Mouse (Mus musculus): ENCODE results near the gene Gm17617. TPM values are rescaled to one million over a fixed set of nuclear protein-coding genes. Genes with fewer than 3 reads are reported as not detected.
"Not testable (repeated sequence)": the region's sequence is repeated elsewhere in the genome, so short reads cannot be mapped to it uniquely, and the experiment has no call there.

Gm17617 gene
- polyA plus RNA-seq, 1 experiment from 2014 or later: not detected

DNA sequence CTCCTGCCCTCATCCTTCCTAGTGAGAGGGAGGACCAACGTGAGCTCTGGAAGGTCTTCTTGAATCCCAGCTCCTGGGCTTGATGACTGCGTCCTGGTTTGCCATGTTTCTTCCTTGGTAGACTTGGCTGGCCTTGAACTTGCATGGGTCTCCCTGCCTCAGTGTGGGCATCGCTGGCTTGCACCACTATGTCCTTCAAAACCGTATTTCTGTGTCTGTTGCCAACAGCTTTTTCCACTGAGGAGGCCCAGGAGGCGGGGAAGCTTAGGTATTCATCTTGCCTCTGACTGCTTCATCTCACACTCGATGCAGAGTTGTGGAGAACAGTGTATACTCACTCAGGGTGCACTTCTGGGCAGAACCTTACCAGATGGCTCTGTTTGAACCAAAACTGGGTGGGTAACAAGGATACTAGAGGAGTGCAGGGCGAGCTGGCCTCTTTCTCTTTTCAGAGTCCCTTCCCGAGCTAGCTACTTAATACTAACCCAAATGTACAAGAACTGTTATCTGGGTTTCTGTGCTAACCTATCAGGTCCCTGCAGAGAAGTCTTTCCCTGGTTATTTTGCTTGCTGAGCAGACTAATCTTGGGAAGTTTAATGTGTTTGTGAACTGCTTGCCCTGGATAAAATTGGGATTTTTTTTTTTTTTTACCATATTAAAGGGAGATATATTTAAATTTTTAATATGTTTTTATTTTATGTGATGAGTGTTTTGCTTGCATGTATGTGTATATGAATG, 27.2 kb downstream of the Gm17617 start:
- no peaks in the 10 kb centered on the region for H3K9me3 ChIP-seq (ENCODE audit: control insufficient read depth, low read length)
- H3K36me3 ChIP-seq (ENCODE audit: control insufficient read depth, insufficient read depth, low read length): peaks cover 13% of the 10 kb centered on the region; the same call in 1 of the 2 replicates
- no peak for ATAC-seq (ENCODE audit: low FRiP score, low TSS enrichment)
- 0 out of 2 replicates have a peak overlapping the region, but pooled peaks have one; percentile 85 for H3K27ac ChIP-seq (ENCODE audit: low read depth, low read length)
- peak overlapping the region; percentile 88 for H3K4me3 ChIP-seq (ENCODE audit: low read length)
- peak overlapping the region; percentile 84 for H3K4me2 ChIP-seq (replicated peaks; ENCODE audit: low read depth, low read length)
- no peaks in the 10 kb centered on the region for H3K27me3 ChIP-seq (ENCODE audit: control insufficient read depth, insufficient read depth, low read length)
- WGBS: 24% methylated on average over 8 of the region's 8 CpGs
- peaks cover 7% of the 10 kb centered on the region; the same call in 1 of the 2 replicates for H3K4me1 ChIP-seq (ENCODE audit: control insufficient read depth, insufficient read depth, low read length)
- H3K9ac ChIP-seq (ENCODE audit: low read depth, low read length): peak overlapping the region; percentile 79

DNA sequence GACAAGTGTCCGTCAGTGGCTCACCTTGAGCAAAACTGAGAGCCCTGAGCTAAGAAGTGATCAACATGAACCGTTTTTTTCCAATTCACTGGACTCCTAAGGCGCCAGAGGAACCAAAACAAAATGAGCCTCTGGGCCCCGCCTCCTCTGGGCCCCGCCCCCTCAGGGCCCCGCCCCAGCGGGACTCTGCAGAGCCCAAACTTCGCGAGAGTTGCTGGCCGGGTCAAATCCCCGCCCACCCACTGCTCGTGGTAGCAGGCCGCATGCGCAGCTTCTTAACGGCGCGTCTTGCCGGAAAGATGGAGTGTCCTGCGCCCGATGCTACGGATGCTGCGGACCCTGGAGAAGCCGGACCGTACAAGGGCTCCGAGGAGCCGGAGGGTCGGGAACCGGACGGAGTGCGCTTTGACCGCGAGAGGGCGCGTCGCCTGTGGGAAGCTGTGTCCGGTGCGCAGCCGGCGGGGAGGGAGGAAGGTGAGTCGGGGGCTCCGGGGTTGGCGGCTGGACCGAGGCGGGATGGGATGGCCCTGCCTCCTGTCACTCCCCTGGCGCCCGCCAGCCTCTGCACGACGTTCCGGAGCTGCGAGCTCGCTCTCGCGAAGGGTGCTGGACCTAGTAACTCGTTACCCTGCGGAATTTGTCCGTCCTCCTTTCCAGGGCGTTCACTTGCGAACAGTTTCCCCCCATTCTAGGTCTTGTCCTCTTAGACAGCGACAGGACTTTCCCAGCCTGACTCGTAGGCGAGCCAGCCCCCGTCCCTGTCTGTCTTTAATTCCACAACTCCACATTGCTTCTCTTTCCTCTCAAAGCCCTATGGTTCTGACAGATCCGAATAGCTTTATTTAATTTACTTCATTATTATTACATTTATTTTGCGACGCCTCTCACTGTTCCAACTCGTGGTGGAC, 28.0 kb downstream of the Gm17617 start, which contains the start of gene Zfp346:
Gene Zfp346, plus strand, starts transcription at position 267 of the 908 bp plus-strand sequence.
- Histone ChIP-seq H3K36me3 (ENCODE audit: control insufficient read depth, insufficient read depth, low read length) (peaks cover 13% of the 10 kb centered on the region; the same call in 1 of the 2 replicates), H3K9me3 (ENCODE audit: control insufficient read depth, low read length) (no peaks in the 10 kb centered on the region), H3K4me1 (ENCODE audit: control insufficient read depth, insufficient read depth, low read length) (peaks cover 7% of the 10 kb centered on the region; the same call in 1 of the 2 replicates), H3K27me3 (ENCODE audit: control insufficient read depth, insufficient read depth, low read length) (no peaks in the 10 kb centered on the region), H3K27ac (ENCODE audit: low read depth, low read length) (peak within 1 kb of the TSS; percentile 85), H3K4me3 (ENCODE audit: low read length) (peak within 1 kb of the TSS; percentile 88), H3K4me2 (replicated peaks; ENCODE audit: low read depth, low read length) (peak within 1 kb of the TSS; percentile 84), H3K9ac (ENCODE audit: low read depth, low read length) (peak within 1 kb of the TSS; percentile 79)
- WGBS: under 1% methylated on average over 66 of the region's 66 CpGs
- peak; percentile 94 for ATAC-seq (ENCODE audit: low FRiP score, low TSS enrichment)

DNA sequence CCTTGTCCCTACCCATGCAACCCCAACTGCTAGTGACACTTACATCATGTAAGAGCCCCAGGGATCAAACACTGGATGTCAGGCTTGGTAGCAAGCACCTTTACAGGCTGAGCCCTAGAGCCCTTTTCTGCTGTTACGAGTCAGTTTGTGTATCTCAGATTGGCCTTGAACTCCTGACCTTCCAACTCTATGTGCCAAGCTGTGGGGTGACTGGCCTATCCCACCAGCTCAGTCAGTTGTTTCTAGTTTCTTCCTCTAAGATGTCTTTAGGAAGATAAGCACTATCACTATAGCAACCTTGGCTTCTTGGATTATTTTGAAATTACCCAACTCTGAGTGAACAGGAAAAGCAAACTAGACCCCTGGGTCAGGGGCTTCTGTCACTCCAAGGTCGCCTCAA, 30.0 kb downstream of the Gm17617 start:
- no peak for ATAC-seq (ENCODE audit: low FRiP score, low TSS enrichment)
- H3K4me2 ChIP-seq (replicated peaks; ENCODE audit: low read depth, low read length): no peak overlapping the region
- H3K9ac ChIP-seq (ENCODE audit: low read depth, low read length): no peak overlapping the region
- WGBS: 75% methylated on average over 2 of the region's 2 CpGs
- no peaks in the 10 kb centered on the region for H3K27me3 ChIP-seq (ENCODE audit: control insufficient read depth, insufficient read depth, low read length)
- no peaks in the 10 kb centered on the region for H3K9me3 ChIP-seq (ENCODE audit: control insufficient read depth, low read length)
- H3K27ac ChIP-seq (ENCODE audit: low read depth, low read length): no peak overlapping the region
- H3K36me3 ChIP-seq (ENCODE audit: control insufficient read depth, insufficient read depth, low read length): peaks cover 4% of the 10 kb centered on the region; the same call in 1 of the 2 replicates
- H3K4me1 ChIP-seq (ENCODE audit: control insufficient read depth, insufficient read depth, low read length): peaks cover 9% of the 10 kb centered on the region; the same call in 1 of the 2 replicates
- no peak overlapping the region for H3K4me3 ChIP-seq (ENCODE audit: low read length)

DNA sequence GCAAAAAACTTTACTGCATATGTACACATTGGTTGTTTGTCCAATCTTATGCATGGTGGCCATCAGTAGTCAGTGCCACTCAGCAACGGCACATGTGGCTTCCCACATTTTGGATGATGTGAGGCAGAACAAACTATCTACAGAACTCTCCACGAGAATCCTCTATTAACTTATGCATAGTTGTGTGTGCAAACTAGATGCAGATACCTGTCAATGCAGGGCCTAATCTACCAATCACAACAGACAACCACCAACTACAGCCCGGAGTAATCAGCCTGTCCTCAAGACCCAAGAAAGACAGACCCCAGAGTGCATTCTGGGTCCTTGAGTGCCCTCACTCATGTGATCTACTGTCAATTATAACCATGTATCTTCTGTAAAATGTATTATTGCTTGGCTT, 31.0 kb downstream of the Gm17617 start:
- Histone ChIP-seq H3K27ac (ENCODE audit: low read depth, low read length) (no peak overlapping the region), H3K27me3 (ENCODE audit: control insufficient read depth, insufficient read depth, low read length) (no peaks in the 10 kb centered on the region), H3K4me1 (ENCODE audit: control insufficient read depth, insufficient read depth, low read length) (peaks cover 9% of the 10 kb centered on the region; the same call in 1 of the 2 replicates), H3K4me3 (ENCODE audit: low read length) (no peak overlapping the region), H3K36me3 (ENCODE audit: control insufficient read depth, insufficient read depth, low read length) (no peaks in the 10 kb centered on the region; the same call in 1 of the 2 replicates), H3K9ac (ENCODE audit: low read depth, low read length) (no peak overlapping the region), H3K4me2 (replicated peaks; ENCODE audit: low read depth, low read length) (no peak overlapping the region), H3K9me3 (ENCODE audit: control insufficient read depth, low read length) (no peaks in the 10 kb centered on the region)
- 96% methylated on average over 3 of the region's 3 CpGs for WGBS
- ATAC-seq (ENCODE audit: low FRiP score, low TSS enrichment): no peak

DNA sequence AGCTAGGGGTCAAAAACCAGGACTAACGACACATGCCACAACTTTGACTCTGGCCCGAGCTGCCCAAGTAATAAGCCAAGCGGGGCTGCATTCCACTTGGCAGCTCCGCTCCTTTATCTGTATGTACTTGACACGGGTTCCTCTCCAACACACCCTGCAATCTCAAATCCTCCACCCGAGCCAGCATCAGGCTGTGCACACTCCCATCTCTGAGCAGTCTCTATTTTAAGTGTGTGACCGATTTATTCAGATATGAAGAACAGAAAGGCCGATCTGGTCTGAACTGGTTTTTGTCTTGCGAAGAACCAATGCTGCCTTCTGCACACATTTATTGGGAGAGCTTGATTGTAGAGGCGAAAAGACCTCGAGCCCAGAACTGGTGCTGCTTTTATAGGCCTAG, 31.7 kb downstream of the Gm17617 start:
- Histone ChIP-seq H3K9me3 (ENCODE audit: control insufficient read depth, low read length) (no peaks in the 10 kb centered on the region), H3K9ac (ENCODE audit: low read depth, low read length) (no peak overlapping the region), H3K36me3 (ENCODE audit: control insufficient read depth, insufficient read depth, low read length) (no peaks in the 10 kb centered on the region), H3K4me3 (ENCODE audit: low read length) (no peak overlapping the region), H3K27me3 (ENCODE audit: control insufficient read depth, insufficient read depth, low read length) (no peaks in the 10 kb centered on the region), H3K27ac (ENCODE audit: low read depth, low read length) (no peak overlapping the region), H3K4me2 (replicated peaks; ENCODE audit: low read depth, low read length) (no peak overlapping the region), H3K4me1 (ENCODE audit: control insufficient read depth, insufficient read depth, low read length) (peaks cover 9% of the 10 kb centered on the region; the same call in 1 of the 2 replicates)
- no peak for ATAC-seq (ENCODE audit: low FRiP score, low TSS enrichment)
- 94% methylated on average over 11 of the region's 11 CpGs for whole genome bisulfite sequencing

DNA sequence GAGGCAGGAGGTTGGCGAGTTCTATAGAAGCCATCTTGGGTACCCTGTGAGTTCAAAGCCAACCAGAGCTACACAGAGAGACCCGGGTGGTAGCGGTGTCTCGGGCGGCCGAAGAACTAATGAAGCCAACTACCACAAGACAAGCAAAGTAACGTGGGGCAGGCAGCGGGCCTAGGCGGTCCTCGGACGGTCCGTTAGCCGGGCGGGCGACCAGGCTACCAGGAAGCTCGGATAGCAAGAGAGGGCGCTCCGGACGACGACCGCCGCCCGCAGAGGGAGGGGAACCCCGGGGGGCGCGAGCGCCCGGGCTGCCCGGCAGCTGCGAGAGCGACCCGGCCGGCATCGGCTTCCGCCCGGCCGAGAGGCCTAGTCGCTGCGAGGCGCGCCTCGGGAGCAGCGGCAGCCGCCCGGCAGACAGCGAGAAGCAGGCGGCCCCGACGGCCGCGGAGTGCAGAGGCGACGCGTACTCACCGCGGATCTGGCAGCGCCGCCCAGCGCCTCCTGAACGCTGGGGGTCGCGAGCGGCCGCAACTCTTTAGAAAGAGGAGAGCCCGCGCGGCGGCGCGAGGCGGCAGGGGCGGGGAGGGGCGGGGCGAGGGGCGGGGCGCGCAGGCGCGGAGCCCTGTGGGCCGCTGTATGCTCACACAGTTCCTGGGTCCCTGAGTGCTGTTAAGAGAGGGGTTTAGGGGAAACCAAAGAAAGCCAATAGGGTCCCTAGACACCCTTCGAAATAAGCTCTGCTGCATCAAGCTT, 33.4 kb downstream of the Gm17617 start, which contains the start of gene Uimc1:
Gene Uimc1, minus strand, starts transcription at position 575 of the 753 bp plus-strand sequence.
- H3K27ac ChIP-seq (ENCODE audit: low read depth, low read length): peak within 1 kb of the TSS; percentile 82
- H3K4me3 ChIP-seq (ENCODE audit: low read length): peak within 1 kb of the TSS; percentile 56
- H3K4me1 ChIP-seq (ENCODE audit: control insufficient read depth, insufficient read depth, low read length): 0 out of 2 replicates have a peak, but pooled peaks cover 2% of the 10 kb centered on the region
- peak within 1 kb of the TSS; percentile 77 for H3K9ac ChIP-seq (ENCODE audit: low read depth, low read length)
- peak within 1 kb of the TSS; percentile 59 for H3K4me2 ChIP-seq (replicated peaks; ENCODE audit: low read depth, low read length)
- no peaks in the 10 kb centered on the region for H3K27me3 ChIP-seq (ENCODE audit: control insufficient read depth, insufficient read depth, low read length)
- H3K36me3 ChIP-seq (ENCODE audit: control insufficient read depth, insufficient read depth, low read length): no peaks in the 10 kb centered on the region
- no peaks in the 10 kb centered on the region for H3K9me3 ChIP-seq (ENCODE audit: control insufficient read depth, low read length)
- ATAC-seq (ENCODE audit: low FRiP score, low TSS enrichment): peak; percentile 93
- WGBS: under 1% methylated on average over 67 of the region's 81 CpGs

DNA sequence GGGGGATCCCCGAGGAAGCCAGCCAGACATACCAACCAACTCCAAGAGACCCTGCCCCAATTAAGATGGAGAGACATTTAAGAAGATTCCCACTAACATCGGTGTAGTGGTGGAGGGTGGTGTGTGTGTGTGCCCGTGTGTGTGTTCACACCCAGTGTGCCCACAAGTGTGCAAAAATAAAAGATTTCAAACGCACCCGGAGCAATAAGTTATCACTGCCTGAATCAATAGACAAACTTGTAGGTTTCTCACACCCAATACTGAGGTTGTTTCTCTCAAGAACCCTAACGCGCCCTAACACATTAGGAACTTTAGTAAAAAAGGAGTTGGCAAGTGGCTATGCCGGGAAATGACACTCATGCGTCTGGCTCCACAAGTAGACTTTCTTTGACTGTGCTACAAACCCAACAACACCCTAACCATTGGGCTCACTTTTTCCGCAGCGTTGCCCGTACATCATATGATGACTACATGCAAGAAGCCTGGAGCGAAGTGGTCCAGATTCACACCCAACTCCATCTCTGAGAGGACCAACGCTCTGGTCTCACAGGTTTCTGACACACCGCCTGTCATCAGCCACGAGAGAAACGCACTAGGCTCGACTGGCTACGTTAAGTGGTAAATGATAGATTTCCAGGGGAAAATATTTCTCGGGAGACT, 34.2 kb downstream of the Gm17617 start:
- no peaks in the 10 kb centered on the region for H3K27me3 ChIP-seq (ENCODE audit: control insufficient read depth, insufficient read depth, low read length)
- H3K4me2 ChIP-seq (replicated peaks; ENCODE audit: low read depth, low read length): peak overlapping the region; percentile 59
- H3K9me3 ChIP-seq (ENCODE audit: control insufficient read depth, low read length): no peaks in the 10 kb centered on the region
- no peak for ATAC-seq (ENCODE audit: low FRiP score, low TSS enrichment)
- 37% methylated on average over 20 of the region's 20 CpGs for WGBS
- H3K36me3 ChIP-seq (ENCODE audit: control insufficient read depth, insufficient read depth, low read length): no peaks in the 10 kb centered on the region
- peak overlapping the region; percentile 77 for H3K9ac ChIP-seq (ENCODE audit: low read depth, low read length)
- H3K4me1 ChIP-seq (ENCODE audit: control insufficient read depth, insufficient read depth, low read length): 0 out of 2 replicates have a peak, but pooled peaks cover 2% of the 10 kb centered on the region
- H3K4me3 ChIP-seq (ENCODE audit: low read length): peak overlapping the region; percentile 56
- no peak overlapping the region for H3K27ac ChIP-seq (ENCODE audit: low read depth, low read length)

DNA sequence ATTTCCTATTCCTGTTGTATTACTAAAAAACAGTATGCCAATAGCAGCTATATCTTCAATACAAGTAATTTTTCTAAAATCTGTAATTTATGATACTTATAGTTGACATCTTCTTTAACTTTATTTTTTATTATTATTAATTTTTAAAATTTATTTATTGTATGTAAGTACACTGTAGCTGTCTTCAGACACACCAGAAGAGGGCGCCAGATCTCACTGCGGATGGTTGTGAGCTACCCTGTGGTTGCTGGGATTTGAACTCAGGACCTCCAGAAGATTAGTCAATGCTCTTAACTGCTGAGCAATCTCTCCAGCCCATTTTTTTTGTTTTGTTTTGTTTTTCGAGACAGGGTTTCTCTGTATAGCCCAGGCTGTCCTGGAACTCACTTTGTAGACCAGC, 35.5 kb downstream of the Gm17617 start:
- not testable (repeated sequence) for H3K4me2 ChIP-seq (replicated peaks; ENCODE audit: low read depth, low read length); ATAC-seq (ENCODE audit: low FRiP score, low TSS enrichment); H3K27me3 ChIP-seq (ENCODE audit: control insufficient read depth, insufficient read depth, low read length); H3K36me3 ChIP-seq (ENCODE audit: control insufficient read depth, insufficient read depth, low read length); H3K9me3 ChIP-seq (ENCODE audit: control insufficient read depth, low read length); H3K27ac ChIP-seq (ENCODE audit: low read depth, low read length); H3K9ac ChIP-seq (ENCODE audit: low read depth, low read length); H3K4me1 ChIP-seq (ENCODE audit: control insufficient read depth, insufficient read depth, low read length); H3K4me3 ChIP-seq (ENCODE audit: low read length)
- 90% methylated on average over 3 of the region's 3 CpGs for WGBS
